Mouse (Mus musculus) small intestine, adult 2 months (tissue): ENCODE results near the gene Mark4.

ENCODE experiments used
- CTCF ChIP-seq: fragments of 200-500 bp; IDR thresholded peaks from 2 replicates; pipeline ENCODE4 v1.5.1; 2012; ENCODE audit warnings: low read depth, mild to moderate bottlenecking, control low read depth, inconsistent platforms, low read length, moderate library complexity, mixed read lengths; ENCODE audit not compliant: insufficient replicate concordance, insufficient read length; ENCODE audit errors: extremely low read depth
- POLR2A ChIP-seq: fragments of 200-500 bp; IDR thresholded peaks from 2 replicates; pipeline ENCODE4 v1.6.1; 2012; ENCODE audit warnings: low read depth, mild to moderate bottlenecking, control low read depth, inconsistent platforms, low read length, moderate library complexity

GRCm38 (mm10) chr7:19420821-19421636 is 37.6 kb downstream of the Mark4 start:
- TF ChIP-seq CTCF (no peak), POLR2A (no peak)
